Mouse (Mus musculus) brain, embryonic 14.5 days (tissue): ENCODE measurements around the gene Myoc.

Source experiments
- CTCF ChIP-seq: fragments of 200-500 bp; IDR thresholded peaks from 2 replicates; pipeline ENCODE4 v1.5.1; 2012; ENCODE audit warnings: inconsistent platforms, mild to moderate bottlenecking, moderate library complexity, borderline replicate concordance; ENCODE audit not compliant: insufficient read depth, insufficient read length; ENCODE audit errors: extremely low read depth
- POLR2A ChIP-seq: fragments of 200-500 bp; IDR thresholded peaks from 2 replicates; pipeline ENCODE4 v1.6.1; 2012; ENCODE audit warnings: mild to moderate bottlenecking, inconsistent platforms, borderline replicate concordance; ENCODE audit not compliant: poor library complexity, insufficient read depth, insufficient read length, severe bottlenecking; ENCODE audit errors: extremely low read depth

DNA sequence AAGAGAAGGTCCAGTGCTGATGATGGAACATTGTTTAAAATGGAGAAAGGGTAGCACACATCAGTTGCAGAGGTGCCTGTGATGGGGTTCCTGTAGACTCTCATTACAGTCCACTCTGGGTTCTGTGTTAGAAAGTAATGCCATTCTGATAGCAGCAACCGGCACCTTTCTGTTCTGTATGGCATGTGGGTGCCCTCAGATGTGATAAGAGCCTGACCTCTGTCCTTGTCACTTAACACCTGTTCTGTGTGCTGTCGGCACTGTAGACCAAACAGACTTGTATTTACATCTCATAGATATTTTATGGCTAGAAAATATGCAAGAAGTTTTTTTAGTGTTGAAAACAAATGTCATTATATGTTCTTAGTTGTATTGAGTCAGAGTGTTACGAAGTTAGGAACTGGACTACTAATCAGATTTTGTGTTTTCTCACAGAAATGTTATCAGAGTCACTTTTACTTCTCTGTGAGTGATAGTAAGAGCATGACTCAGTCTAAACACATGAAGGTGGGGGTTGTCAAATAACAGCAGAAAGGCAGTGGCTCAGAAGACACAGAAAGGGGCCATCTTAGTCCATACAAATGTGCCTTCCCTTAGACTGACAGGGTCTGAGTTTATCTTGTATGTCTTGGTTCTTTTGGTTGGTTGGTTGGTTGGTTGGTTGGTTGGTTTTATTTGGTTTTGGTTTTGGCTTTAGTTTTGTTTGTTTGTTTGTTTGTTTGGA is 41.4 kb upstream of the Myoc start:
- no peak for TF ChIP-seq POLR2A
- TF ChIP-seq CTCF: no peak
